Mouse (Mus musculus) lung, postnatal 0 days (tissue): ENCODE measurements around the gene Hcst.

Experiments
- CTCF ChIP-seq: IDR thresholded peaks from 2 replicates; pipeline ENCODE4 v1.5.1; 2016; ENCODE audit warnings: antibody characterized with exemption, mild to moderate bottlenecking
- EP300 ChIP-seq: IDR thresholded peaks from 2 replicates; pipeline ENCODE4 v1.6.1; 2016; ENCODE audit warnings: antibody characterized with exemption, mild to moderate bottlenecking, control low read depth

DNA sequence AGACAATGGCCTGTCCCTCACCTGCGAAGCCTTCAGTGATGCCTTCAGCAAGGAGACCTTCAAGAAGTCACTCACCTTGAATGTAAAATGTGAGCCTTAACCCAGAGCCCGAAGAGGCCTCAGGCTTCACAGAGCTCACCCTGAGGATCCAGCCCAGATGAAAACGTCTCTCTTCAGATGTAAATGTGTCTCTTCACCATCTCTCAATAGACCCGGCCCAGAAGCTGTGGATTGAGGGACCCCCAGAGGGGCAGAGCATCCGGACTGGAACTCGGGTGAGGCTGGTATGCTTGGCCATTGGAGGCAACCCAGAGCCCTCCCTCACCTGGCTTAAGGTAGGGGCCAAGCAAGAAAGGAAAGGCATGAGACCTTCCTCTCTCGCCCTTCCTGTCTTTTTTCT, 43.9 kb upstream of the Hcst start:
- no peak for TF ChIP-seq CTCF
- TF ChIP-seq EP300 = no peak
